Mouse (Mus musculus) stomach, postnatal 0 days (tissue): ENCODE measurements around the gene E130308A19Rik. TPM values are rescaled to one million over a fixed set of nuclear protein-coding genes. Genes with fewer than 3 reads are reported as not detected.
A peak's percentile ranks its signal among the peaks of the same experiment; 100 is the strongest.

Source experiments
- ATAC-seq: fragments of 200-750 bp; cut with Nextera tagmentation; 2 replicates; pipeline ENCODE4 v1.8.0; 2017; ENCODE audit not compliant: low FRiP score, low TSS enrichment
- DNase-seq: peaks from one replicate; pipeline ENCODE4 v3.0.0-alpha.2; 2016; ENCODE audit warnings: low spot score
- H3K27ac ChIP-seq: fragments of 300-500 bp; sonication (generic); replicated peaks from 2 replicates; pipeline ENCODE4 v1.5.1; 2014; ENCODE audit warnings: mild to moderate bottlenecking, control low read depth
- H3K27me3 ChIP-seq: fragments of 300-500 bp; sonication (generic); 2 replicates; pipeline ENCODE4 v1.6.1; 2014; ENCODE audit warnings: low read length; ENCODE audit not compliant: control insufficient read depth, insufficient read depth
- H3K36me3 ChIP-seq: fragments of 300-500 bp; sonication (generic); 2 replicates; pipeline ENCODE4 v1.6.1; 2014; ENCODE audit warnings: low read length, mixed read lengths; ENCODE audit not compliant: control insufficient read depth, insufficient read depth
- H3K4me1 ChIP-seq: fragments of 300-500 bp; sonication (generic); replicated peaks from 2 replicates; pipeline ENCODE4 v1.6.1; 2014; ENCODE audit warnings: antibody characterized with exemption; ENCODE audit not compliant: control insufficient read depth, insufficient read depth
- H3K4me2 ChIP-seq: fragments of 300-500 bp; sonication (generic); replicated peaks from 2 replicates; pipeline ENCODE4 v1.6.1; 2014; ENCODE audit warnings: low read depth, mild to moderate bottlenecking, control low read depth, moderate library complexity
- H3K4me3 ChIP-seq: fragments of 300-500 bp; sonication (generic); 2 replicates; pipeline ENCODE4 v1.5.1; 2014; ENCODE audit warnings: low read depth, low read length, control low read depth
- H3K9ac ChIP-seq: fragments of 300-500 bp; sonication (generic); 2 replicates; pipeline ENCODE4 v1.6.1; 2014; ENCODE audit warnings: mild to moderate bottlenecking, low read length, control low read depth, mixed read lengths
- H3K9me3 ChIP-seq: fragments of 300-500 bp; sonication (generic); 2 replicates; pipeline ENCODE4 v1.6.1; 2016; ENCODE audit warnings: low read length; ENCODE audit not compliant: control insufficient read depth
- CTCF ChIP-seq: IDR thresholded peaks from 2 replicates; pipeline ENCODE4 v1.5.1; 2016; ENCODE audit warnings: antibody characterized with exemption, low read depth, mild to moderate bottlenecking, moderate library complexity
- EP300 ChIP-seq: optimal IDR thresholded peaks from 2 replicates; pipeline ENCODE3; 2016; ENCODE audit warnings: antibody characterized with exemption
- WGBS: fragments of 180-500 bp; shearing (Covaris S2); extraction: QIAGEN DNeasy Blood & Tissue Kit; methylation state at CpG from one replicate; pipeline ENCODE4 v1.1.7; 2014; 5-methylcytosine and 5-hydroxymethylcytosine counted together
- polyA plus RNA-seq: library from polyadenylated mRNA; unstranded; fragments of >200 nt; fragmentation: Nextera tagmentation; extraction: Ambion mirVana; gene quantifications from 2 replicates; pipeline ENCODE4 v1.2.1, GENCODE M21; 2015

E130308A19Rik gene
- polyA plus RNA-seq, 1 experiment from 2014 or later = 8.3 TPM

GRCm38 (mm10) chr4:59802107-59802506 is 176.1 kb downstream of the E130308A19Rik start:
- WGBS = 77% methylated on average over 6 of the region's 6 CpGs
- TF ChIP-seq CTCF (no peak), EP300 (no peak)
- H3K9ac ChIP-seq = no peak overlapping the region
- H3K27ac ChIP-seq = no peak overlapping the region
- no peaks in the 10 kb centered on the region for H3K27me3 ChIP-seq
- no peaks in the 10 kb centered on the region for H3K36me3 ChIP-seq
- no peak overlapping the region for H3K4me3 ChIP-seq
- ATAC-seq = no peak
- no peak overlapping the region for H3K4me2 ChIP-seq
- DNase-seq = no peak
- H3K9me3 ChIP-seq = no peaks in the 10 kb centered on the region
- no peaks in the 10 kb centered on the region for H3K4me1 ChIP-seq

- H3K27ac ChIP-seq = no peak overlapping the region
- H3K36me3 ChIP-seq = no peaks in the 10 kb centered on the region
- TF ChIP-seq CTCF = no peak
- no peak for TF ChIP-seq EP300
- DNase-seq (no peak), ATAC-seq (no peak)
- no peaks in the 10 kb centered on the region for H3K4me1 ChIP-seq
- H3K4me2 ChIP-seq = no peak overlapping the region
- no peak overlapping the region for H3K9ac ChIP-seq
- no peaks in the 10 kb centered on the region for H3K9me3 ChIP-seq
- no peak overlapping the region for H3K4me3 ChIP-seq
- no peaks in the 10 kb centered on the region for H3K27me3 ChIP-seq
- WGBS = 57% methylated on average over 4 of the region's 4 CpGs
Observed at GRCm38 (mm10) chr4:59802792-59803191, 176.8 kb downstream of the E130308A19Rik start.

GRCm38 (mm10) chr4:59803358-59803757 is 177.3 kb downstream of the E130308A19Rik start:
- Histone ChIP-seq H3K4me3 (no peak overlapping the region), H3K4me2 (no peak overlapping the region), H3K4me1 (no peaks in the 10 kb centered on the region), H3K27ac (no peak overlapping the region), H3K9me3 (no peaks in the 10 kb centered on the region), H3K9ac (no peak overlapping the region), H3K27me3 (no peaks in the 10 kb centered on the region), H3K36me3 (no peaks in the 10 kb centered on the region)
- no peak for ATAC-seq
- DNase-seq = no peak
- WGBS = 74% methylated on average over 5 of the region's 5 CpGs
- TF ChIP-seq CTCF (no peak), EP300 (no peak)

GRCm38 (mm10) chr4:59804754-59805153 is 178.7 kb downstream of the E130308A19Rik start:
- 77% methylated on average over 1 of the region's 1 CpGs for WGBS
- Histone ChIP-seq H3K4me3 (no peak overlapping the region), H3K4me1 (no peaks in the 10 kb centered on the region), H3K27ac (no peak overlapping the region), H3K9ac (no peak overlapping the region), H3K4me2 (peak overlapping the region; percentile 100; the same call in 1 of the 2 replicates), H3K9me3 (no peaks in the 10 kb centered on the region), H3K27me3 (no peaks in the 10 kb centered on the region), H3K36me3 (no peaks in the 10 kb centered on the region)
- DNase-seq (no peak), ATAC-seq (no peak)
- TF ChIP-seq CTCF = no peak
- TF ChIP-seq EP300 = no peak

- peak within 1 kb of the TSS; percentile 75 for H3K27ac ChIP-seq
- no peaks in the 10 kb centered on the region for H3K4me1 ChIP-seq
- 3% methylated on average over 45 of the region's 45 CpGs for WGBS
- H3K4me3 ChIP-seq = peak within 1 kb of the TSS; percentile 94
- DNase-seq (peak; percentile 91), ATAC-seq (peak; percentile 95)
- H3K27me3 ChIP-seq = no peaks in the 10 kb centered on the region
- H3K9me3 ChIP-seq = no peaks in the 10 kb centered on the region
- H3K36me3 ChIP-seq = no peaks in the 10 kb centered on the region
- H3K9ac ChIP-seq = peak within 1 kb of the TSS; percentile 81
- peak within 1 kb of the TSS; percentile 100 for H3K4me2 ChIP-seq
- TF ChIP-seq CTCF (peak; percentile 30), EP300 (no peak)
Observed at GRCm38 (mm10) chr4:59805181-59805967, 179.4 kb downstream of the E130308A19Rik start, which contains the start of gene Snx30. Gene Snx30, plus strand, starts transcription at chr4:59805840.
